Mouse (Mus musculus) kidney, embryonic 15.5 days (tissue): Measurements from ENCODE around the gene Grap2. TPM values are rescaled to one million over a fixed set of nuclear protein-coding genes. Genes with fewer than 3 reads are reported as not detected.
A peak's percentile ranks its signal among the peaks of the same experiment; 100 is the strongest.

ENCODE experiments used
- ATAC-seq: fragments of 200-750 bp; cut with Nextera tagmentation; replicated peaks from 2 replicates; pipeline ENCODE4 v1.8.0; 2017; ENCODE audit warnings: moderate TSS enrichment; ENCODE audit not compliant: low FRiP score
- H3K27ac ChIP-seq: fragments of 300-500 bp; sonication (generic); 2 replicates; pipeline ENCODE4 v1.5.1; 2015; ENCODE audit warnings: mild to moderate bottlenecking, inconsistent platforms
- H3K27me3 ChIP-seq: fragments of 300-500 bp; sonication (generic); 2 replicates; pipeline ENCODE4 v1.6.1; 2015; ENCODE audit warnings: inconsistent platforms
- H3K36me3 ChIP-seq: fragments of 300-500 bp; sonication (generic); 2 replicates; pipeline ENCODE4 v1.6.1; 2015; ENCODE audit warnings: inconsistent platforms
- H3K4me1 ChIP-seq: fragments of 300-500 bp; sonication (generic); 2 replicates; pipeline ENCODE4 v1.6.1; 2015; ENCODE audit warnings: inconsistent platforms
- H3K4me2 ChIP-seq: fragments of 300-500 bp; sonication (generic); 2 replicates; pipeline ENCODE4 v1.6.1; 2015; ENCODE audit warnings: moderate library complexity, mild to moderate bottlenecking, inconsistent platforms
- H3K4me3 ChIP-seq: fragments of 300-500 bp; sonication (generic); replicated peaks from 2 replicates; pipeline ENCODE4 v1.5.1; 2015; ENCODE audit warnings: mild to moderate bottlenecking, inconsistent platforms
- H3K9ac ChIP-seq: fragments of 300-500 bp; sonication (generic); 2 replicates; pipeline ENCODE4 v1.6.1; 2015; ENCODE audit warnings: mild to moderate bottlenecking, inconsistent platforms
- H3K9me3 ChIP-seq: fragments of 300-500 bp; sonication (generic); replicated peaks from 2 replicates; pipeline ENCODE4 v1.6.1; 2016; ENCODE audit warnings: inconsistent platforms
- WGBS: fragments of 180-500 bp; shearing (Covaris S2); methylation state at CpG from one replicate; pipeline ENCODE4 v1.1.7; 2015; ENCODE audit warnings: mixed read lengths; 5-methylcytosine and 5-hydroxymethylcytosine counted together
- polyA plus RNA-seq: library from polyadenylated mRNA; unstranded; fragments of >200 nt; fragmentation: Nextera tagmentation; extraction: Ambion mirVana; gene quantifications from 2 replicates; pipeline ENCODE4 v1.2.1, GENCODE M21; 2015

The Grap2 gene
- polyA plus RNA-seq, 1 experiment from 2014 or later: 1.4 TPM

DNA sequence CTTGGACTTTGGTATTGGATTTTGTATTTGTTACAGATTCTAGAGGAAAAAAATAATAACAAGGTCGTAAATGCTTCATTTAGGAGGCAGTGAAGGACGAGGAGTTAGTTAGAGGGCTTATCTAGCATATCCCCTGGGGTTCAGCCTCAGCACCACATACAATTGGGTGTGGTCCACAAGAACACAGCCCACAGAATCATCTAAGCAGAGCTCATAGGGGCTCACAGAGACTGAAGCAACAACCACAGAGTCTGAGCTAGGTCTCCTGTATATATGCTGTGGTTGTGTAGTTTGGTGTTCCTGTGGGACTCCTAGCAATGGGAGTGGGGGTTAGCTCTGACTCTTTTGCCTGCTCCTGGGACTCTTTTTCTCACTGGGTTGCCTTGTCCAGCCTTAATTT, 37.9 kb downstream of the Grap2 start:
- Histone ChIP-seq H3K9me3 (no peaks in the 10 kb centered on the region), H3K4me2 (no peak overlapping the region), H3K9ac (no peak overlapping the region), H3K4me3 (no peak overlapping the region), H3K27ac (no peak overlapping the region), H3K4me1 (peaks cover 21% of the 10 kb centered on the region), H3K27me3 (peaks cover 7% of the 10 kb centered on the region), H3K36me3 (no peaks in the 10 kb centered on the region)
- 65% methylated on average over 2 of the region's 2 CpGs for WGBS
- no peak for ATAC-seq

DNA sequence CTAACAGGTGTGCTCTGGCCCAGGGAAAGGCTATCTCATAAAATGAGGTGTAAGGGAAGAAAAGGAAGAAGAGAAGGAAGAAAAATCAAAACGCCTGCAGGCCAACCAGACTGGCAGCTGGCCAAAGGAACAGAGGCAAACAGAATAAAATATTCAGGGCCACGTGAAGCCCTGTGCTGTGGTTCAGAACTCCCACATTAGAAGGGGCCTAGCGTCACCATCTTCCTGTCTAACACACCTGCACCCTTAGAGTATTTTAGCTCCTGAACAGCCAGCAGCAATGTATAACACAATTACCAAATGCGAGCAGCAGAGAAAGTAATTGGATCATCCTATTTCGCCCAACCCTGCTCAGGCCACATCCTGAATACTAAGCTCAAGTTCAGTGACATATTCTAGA, 39.1 kb downstream of the Grap2 start:
- Histone ChIP-seq H3K36me3 (no peaks in the 10 kb centered on the region), H3K4me1 (peaks cover 28% of the 10 kb centered on the region), H3K4me3 (no peak overlapping the region), H3K9ac (no peak overlapping the region), H3K27ac (no peak overlapping the region), H3K4me2 (no peak overlapping the region), H3K9me3 (no peaks in the 10 kb centered on the region), H3K27me3 (peaks cover 17% of the 10 kb centered on the region)
- ATAC-seq: no peak
- WGBS: 66% methylated on average over 5 of the region's 5 CpGs

DNA sequence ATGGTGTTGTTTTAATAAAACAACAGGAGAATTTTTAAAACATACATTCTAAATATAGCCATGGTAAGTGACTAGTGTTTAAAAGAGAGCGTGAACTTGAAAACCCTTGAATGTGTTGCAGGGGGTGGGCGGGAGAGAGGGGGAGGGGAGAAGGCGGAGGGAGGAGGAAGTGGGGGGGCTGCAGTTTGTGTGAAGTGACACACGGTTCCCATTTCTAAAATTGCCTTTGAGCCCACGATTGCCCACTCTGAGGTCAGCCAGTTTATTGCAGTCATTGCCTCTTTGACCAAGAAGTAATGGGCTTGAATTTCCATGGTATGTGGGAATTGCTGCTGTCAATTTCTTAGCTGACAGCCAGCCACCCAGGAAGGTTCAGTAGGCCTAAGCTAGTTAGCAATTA, 41.5 kb downstream of the Grap2 start:
- Histone ChIP-seq H3K27me3 (peaks cover 30% of the 10 kb centered on the region), H3K4me2 (no peak overlapping the region), H3K9me3 (no peaks in the 10 kb centered on the region), H3K4me1 (peaks cover 28% of the 10 kb centered on the region), H3K36me3 (no peaks in the 10 kb centered on the region), H3K27ac (no peak overlapping the region), H3K9ac (no peak overlapping the region), H3K4me3 (no peak overlapping the region)
- no peak for ATAC-seq
- WGBS: 18% methylated on average over 5 of the region's 5 CpGs

DNA sequence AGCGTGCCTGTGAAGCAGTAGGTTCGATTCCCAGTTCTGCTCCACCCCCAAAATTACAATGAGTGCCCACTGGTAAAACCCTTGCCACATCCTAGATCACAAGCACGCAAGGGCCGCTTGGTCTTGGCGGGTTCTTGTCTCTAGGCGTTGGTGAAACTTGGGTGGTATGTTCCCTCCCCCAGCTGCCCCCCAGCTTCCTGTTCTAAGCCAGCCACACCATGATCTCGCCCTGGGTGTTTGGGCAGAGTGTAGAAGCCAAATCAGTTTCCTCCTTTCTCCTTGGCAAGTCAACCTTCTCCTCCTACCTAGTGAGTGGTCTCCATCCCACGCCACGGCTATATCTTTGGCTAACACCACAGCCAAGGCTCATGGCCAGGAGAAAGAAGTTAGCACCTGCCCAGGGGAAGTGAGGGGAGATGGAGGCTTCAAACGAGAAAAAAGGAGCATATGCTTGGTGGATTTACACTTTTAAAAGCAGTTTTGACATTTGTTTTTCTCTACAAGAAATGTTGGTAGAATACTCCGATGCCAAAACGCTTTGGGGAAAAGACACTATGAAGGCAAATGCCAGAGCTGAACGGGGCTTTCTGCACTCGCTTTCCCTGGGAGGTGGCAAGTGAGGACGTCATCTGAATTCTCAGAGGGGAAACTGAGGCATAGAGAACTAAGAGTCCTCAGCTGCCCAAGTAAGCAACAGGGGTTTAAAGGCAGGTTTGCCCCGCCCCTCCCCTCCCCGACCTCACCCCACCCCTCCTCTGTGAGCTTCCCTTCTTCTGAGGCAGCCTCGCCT, 42.3 kb downstream of the Grap2 start:
- ATAC-seq: no peak
- peaks cover 33% of the 10 kb centered on the region for H3K27me3 ChIP-seq
- H3K4me3 ChIP-seq: no peak overlapping the region
- peaks cover 28% of the 10 kb centered on the region for H3K4me1 ChIP-seq
- no peak overlapping the region for H3K4me2 ChIP-seq
- WGBS: 62% methylated on average over 18 of the region's 18 CpGs
- no peaks in the 10 kb centered on the region for H3K36me3 ChIP-seq
- H3K27ac ChIP-seq: no peak overlapping the region
- H3K9ac ChIP-seq: no peak overlapping the region
- H3K9me3 ChIP-seq: no peaks in the 10 kb centered on the region

DNA sequence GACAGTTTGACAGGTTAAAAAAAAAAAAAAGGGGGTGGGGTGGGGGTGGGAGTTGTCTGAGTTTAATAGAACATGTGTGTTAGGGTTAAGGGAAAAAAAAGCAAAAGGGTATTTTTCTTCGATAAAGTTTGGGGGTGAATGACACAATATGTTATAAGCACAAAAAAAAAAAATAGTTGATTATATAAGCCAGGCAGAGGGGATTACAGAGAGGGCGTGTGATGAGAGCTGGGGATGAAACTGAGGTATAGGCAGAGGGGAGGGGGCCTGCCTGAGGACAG, 42.8 kb downstream of the Grap2 start:
- 30% methylated on average over 2 of the region's 2 CpGs for WGBS
- H3K9me3 ChIP-seq: no peaks in the 10 kb centered on the region
- H3K27me3 ChIP-seq: peaks cover 34% of the 10 kb centered on the region

DNA sequence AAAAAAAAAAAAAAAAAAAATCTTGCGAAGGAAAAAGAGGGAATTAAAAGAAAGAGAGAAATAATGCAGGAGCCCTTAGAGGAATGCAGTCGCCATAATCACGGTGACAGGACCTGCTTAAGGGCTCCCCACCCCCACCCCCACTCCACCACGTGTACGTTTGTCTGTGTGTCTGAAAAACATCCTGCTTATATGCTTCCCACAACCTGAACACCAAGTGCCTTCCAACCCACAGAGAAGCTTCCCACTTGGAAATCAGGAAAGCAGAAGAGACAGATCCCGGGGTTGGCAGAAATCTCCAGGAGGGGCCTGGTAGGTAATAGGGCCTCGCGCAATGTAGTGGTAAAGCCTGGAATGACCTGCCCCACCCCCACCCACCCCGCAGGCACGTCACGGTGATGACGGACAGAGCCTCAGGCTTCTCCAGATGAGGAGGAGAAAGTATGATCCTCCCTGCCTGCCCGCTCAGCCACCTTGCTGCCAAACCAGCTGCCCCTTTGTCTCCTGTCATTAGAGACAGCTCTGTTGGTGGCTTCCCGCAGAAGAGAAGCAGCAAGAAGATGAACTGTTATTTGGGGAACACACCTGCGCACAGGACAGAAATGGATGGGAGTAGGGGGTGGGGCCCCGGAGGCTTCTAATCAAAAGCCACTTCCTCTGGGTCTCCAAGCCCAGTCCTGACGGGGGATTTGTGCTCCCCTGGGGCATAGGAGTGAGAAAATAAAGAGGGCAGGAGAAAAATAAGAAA, 43.4 kb downstream of the Grap2 start:
- Histone ChIP-seq H3K27me3 (peaks cover 37% of the 10 kb centered on the region), H3K36me3 (no peaks in the 10 kb centered on the region), H3K4me2 (0 out of 2 replicates have a peak overlapping the region, but pooled peaks have one; percentile 0), H3K4me3 (no peak overlapping the region), H3K4me1 (peaks cover 28% of the 10 kb centered on the region), H3K27ac (no peak overlapping the region), H3K9me3 (no peaks in the 10 kb centered on the region), H3K9ac (no peak overlapping the region)
- 7% methylated on average over 16 of the region's 17 CpGs for WGBS
- ATAC-seq: no peak

More for the DNA sequence above, 42.8 kb downstream of the Grap2 start:
- no peak for ATAC-seq
- H3K9ac ChIP-seq: no peak overlapping the region
- no peaks in the 10 kb centered on the region for H3K36me3 ChIP-seq
- H3K4me3 ChIP-seq: no peak overlapping the region
- H3K4me2 ChIP-seq: no peak overlapping the region
- H3K4me1 ChIP-seq: peaks cover 28% of the 10 kb centered on the region
- H3K27ac ChIP-seq: no peak overlapping the region

DNA sequence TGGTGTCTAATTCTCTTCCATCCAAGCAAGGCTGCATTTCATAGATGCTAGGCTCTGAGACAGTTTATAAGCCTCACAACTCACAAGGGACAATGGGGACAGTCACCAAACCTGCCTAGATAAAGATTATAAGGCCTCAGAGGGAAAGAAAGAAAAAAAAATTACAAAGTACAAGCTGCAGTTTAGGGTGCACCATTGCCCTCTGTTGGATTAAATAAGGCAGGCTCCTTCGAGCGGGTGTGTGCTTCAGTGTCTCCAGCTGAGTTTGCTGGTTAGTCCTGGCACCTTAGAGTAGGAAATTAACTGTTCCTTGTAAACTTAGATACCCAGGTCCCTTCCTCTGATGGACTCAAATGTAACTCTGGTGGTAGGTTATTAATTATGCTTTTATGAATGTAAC, 45.4 kb downstream of the Grap2 start:
- no peaks in the 10 kb centered on the region for H3K36me3 ChIP-seq
- no peaks in the 10 kb centered on the region for H3K9me3 ChIP-seq
- no peak overlapping the region for H3K27ac ChIP-seq
- H3K27me3 ChIP-seq: peaks cover 45% of the 10 kb centered on the region
- WGBS: 61% methylated on average over 2 of the region's 2 CpGs
- H3K4me1 ChIP-seq: peaks cover 34% of the 10 kb centered on the region
- ATAC-seq: no peak
- H3K9ac ChIP-seq: no peak overlapping the region
- no peak overlapping the region for H3K4me3 ChIP-seq
- no peak overlapping the region for H3K4me2 ChIP-seq

DNA sequence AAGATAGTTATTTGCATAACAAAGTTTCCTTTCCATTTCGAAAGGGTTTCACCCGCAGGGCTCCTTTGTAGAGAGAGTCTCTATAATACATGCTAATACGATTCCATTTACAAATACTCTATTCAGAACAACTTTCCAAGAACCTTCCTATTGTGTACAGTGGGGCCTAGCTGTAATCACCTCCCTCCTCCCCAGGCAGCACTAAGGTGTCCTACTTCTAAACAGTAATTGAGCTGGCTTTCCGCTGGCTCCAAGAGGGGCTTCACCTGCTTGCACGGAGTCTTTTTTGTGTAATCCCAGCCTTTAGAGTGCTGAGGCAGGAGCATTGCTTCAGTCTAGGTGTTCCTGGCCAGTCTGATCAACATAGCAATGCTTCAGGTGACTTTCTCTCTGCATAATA, 46.8 kb downstream of the Grap2 start:
- Histone ChIP-seq H3K36me3 (no peaks in the 10 kb centered on the region), H3K4me2 (no peak overlapping the region), H3K4me3 (no peak overlapping the region), H3K9me3 (no peaks in the 10 kb centered on the region), H3K27ac (no peak overlapping the region), H3K9ac (no peak overlapping the region), H3K4me1 (peaks cover 21% of the 10 kb centered on the region), H3K27me3 (peaks cover 45% of the 10 kb centered on the region)
- ATAC-seq: no peak
- WGBS: 82% methylated on average over 5 of the region's 5 CpGs

DNA sequence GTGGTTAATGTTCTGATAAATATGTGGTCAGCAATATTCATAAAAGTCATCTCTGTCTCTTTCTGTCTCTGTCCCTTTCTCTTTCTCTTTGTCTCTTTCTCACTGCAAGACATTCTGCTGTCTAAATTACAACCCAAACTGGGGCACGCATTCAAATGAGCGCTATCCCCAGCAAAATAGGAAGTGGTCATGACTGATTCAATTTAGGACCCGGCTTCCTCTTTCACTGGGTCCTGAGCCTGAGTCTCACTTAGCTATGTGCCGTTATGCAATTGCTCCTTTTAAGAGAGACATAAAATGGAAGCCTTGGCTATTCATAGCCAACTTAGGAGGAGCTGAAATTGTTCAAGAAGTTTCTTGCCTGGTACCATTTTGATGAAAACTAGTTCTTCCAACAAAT, 47.4 kb downstream of the Grap2 start:
- 69% methylated on average over 4 of the region's 4 CpGs for WGBS
- no peak for ATAC-seq
- no peaks in the 10 kb centered on the region for H3K9me3 ChIP-seq
- H3K9ac ChIP-seq: no peak overlapping the region
- H3K27me3 ChIP-seq: peaks cover 41% of the 10 kb centered on the region
- H3K4me3 ChIP-seq: no peak overlapping the region
- no peak overlapping the region for H3K27ac ChIP-seq
- peaks cover 17% of the 10 kb centered on the region for H3K4me1 ChIP-seq
- no peak overlapping the region for H3K4me2 ChIP-seq
- H3K36me3 ChIP-seq: no peaks in the 10 kb centered on the region

DNA sequence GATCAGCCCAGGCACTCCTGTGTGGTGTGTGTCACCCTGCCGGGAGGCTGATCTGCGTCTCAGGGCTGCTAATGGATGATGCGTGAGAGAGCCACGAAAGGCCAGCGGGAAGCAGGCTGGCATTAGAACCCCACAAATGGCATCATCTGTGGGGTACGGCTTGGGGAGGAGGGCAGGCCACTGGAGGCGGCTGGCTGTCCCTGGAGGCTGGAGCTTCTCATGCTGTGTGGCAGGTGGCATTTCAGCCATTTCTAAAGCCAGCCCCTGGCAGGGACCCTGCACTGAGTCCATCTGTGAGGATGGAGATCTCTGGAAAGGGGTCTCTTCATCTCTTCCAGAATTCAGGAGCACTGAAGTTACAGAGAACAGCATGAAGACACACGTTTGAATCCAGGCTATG, 48.0 kb downstream of the Grap2 start:
- no peak overlapping the region for H3K4me2 ChIP-seq
- no peak overlapping the region for H3K9ac ChIP-seq
- ATAC-seq: no peak
- no peaks in the 10 kb centered on the region for H3K9me3 ChIP-seq
- no peaks in the 10 kb centered on the region for H3K36me3 ChIP-seq
- no peak overlapping the region for H3K27ac ChIP-seq
- H3K4me3 ChIP-seq: no peak overlapping the region
- peaks cover 13% of the 10 kb centered on the region for H3K4me1 ChIP-seq
- H3K27me3 ChIP-seq: peaks cover 38% of the 10 kb centered on the region
- 74% methylated on average over 8 of the region's 8 CpGs for WGBS

DNA sequence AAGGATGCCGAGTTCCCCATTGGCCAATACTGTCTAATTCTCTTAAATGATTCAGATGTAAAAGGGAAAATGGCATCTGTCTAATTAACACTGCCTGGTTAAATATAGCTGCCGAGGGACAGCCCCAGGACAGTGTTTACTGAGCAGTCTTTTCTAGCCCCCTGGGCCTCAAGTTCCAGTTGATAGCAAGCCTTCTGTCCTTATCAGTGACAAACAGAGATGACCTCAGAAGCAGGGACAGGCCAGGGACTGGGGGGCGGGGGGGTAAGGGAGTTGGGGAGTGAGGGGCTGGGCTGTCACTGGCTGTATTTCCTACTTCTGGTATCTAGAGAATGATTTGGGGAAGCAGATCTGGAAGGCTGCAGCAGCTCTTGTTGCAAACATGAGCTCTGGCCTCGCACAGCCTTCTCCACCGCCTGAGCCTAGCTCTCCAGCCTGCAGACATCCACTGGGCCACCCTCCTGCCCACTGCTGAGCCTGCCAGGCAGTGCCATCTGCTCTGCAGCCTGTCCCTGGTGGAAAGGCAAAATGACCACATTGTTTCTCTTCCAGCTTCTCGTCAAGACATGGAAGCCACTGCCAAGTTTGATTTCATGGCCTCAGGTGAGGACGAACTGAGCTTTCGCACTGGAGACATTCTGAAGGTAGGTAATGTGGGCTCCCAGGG, 50.9 kb downstream of the Grap2 start:
- 61% methylated on average over 8 of the region's 8 CpGs for WGBS
- Histone ChIP-seq H3K36me3 (no peaks in the 10 kb centered on the region), H3K4me2 (no peak overlapping the region), H3K4me3 (no peak overlapping the region), H3K27ac (no peak overlapping the region), H3K9ac (no peak overlapping the region), H3K4me1 (peaks cover 7% of the 10 kb centered on the region), H3K27me3 (peaks cover 15% of the 10 kb centered on the region), H3K9me3 (no peaks in the 10 kb centered on the region)
- 0 out of 2 replicates have a peak, but pooled peaks have one; percentile 58 for ATAC-seq

DNA sequence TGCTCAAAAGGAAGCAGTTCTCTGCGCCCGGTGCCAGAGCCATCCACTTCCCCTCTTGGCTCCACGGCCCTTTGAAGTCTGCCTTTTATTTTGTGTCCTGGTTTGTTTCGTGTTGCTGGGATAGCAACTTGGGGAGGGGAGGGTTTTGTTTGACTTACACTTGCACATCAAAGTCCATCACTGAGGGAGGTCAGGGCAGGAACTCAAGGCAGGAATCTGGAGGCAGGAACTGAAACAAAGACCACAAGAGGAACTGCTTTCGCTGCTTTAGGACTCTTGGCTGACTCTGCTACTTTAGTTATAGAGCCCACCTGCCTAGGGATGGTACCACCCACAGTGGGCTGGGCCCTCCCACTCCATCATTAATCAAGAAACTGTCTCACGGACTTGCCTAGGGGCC, 54.1 kb downstream of the Grap2 start:
- no peak for ATAC-seq
- no peak overlapping the region for H3K4me3 ChIP-seq
- H3K4me2 ChIP-seq: no peak overlapping the region
- H3K36me3 ChIP-seq: no peaks in the 10 kb centered on the region
- no peaks in the 10 kb centered on the region for H3K9me3 ChIP-seq
- peaks cover 5% of the 10 kb centered on the region for H3K4me1 ChIP-seq
- WGBS: 59% methylated on average over 6 of the region's 6 CpGs
- no peak overlapping the region for H3K27ac ChIP-seq
- no peak overlapping the region for H3K9ac ChIP-seq
- peaks cover 5% of the 10 kb centered on the region; the same call in 1 of the 2 replicates for H3K27me3 ChIP-seq
